Comparison of ENCODE assay signal across 18 mouse cellular contexts in the genomic region with DNA sequence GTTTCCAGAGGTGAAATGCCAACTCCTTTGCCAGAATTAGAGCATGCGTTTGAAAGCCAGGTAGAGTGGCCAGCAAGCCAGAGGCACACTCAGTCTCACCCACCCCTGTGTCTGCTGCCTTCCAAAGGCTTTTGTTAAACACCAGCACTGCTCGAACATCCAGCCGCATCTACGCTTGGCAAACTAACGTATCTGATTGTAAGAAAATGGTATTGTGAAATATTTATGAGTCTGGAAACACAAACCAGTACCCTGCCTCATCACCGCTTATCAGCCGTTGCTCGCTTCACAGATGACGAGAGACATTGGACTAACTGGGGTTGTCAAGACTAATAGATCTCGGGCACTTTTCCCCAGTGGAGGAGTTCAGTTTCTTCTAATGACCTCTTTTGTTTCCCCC.
DNase-seq lines count a peak whose midpoint lies in the region; ATAC-seq lines count a peak whose summit lies in the region.
"Had no signal": no experiment of that assay in that cellular context is flagged by ENCODE, and none has a peak within 500 bp of the region (broad histone marks: within the 10 kb centered on the region; RNA-seq: fewer than 3 reads in every experiment).

No protein-coding gene starts in this region.

- 0 out of 2 replicates have a peak, but pooled peaks cover 1% of the 10 kb centered on the region for H3K4me1 ChIP-seq in forebrain, embryonic 11.5 days (replicated peaks; ENCODE audit: control insufficient read depth, insufficient read depth, low read length)
- no peaks in the 10 kb centered on the region; the same call in 1 of the 2 replicates for H3K4me1 ChIP-seq in forebrain, embryonic 14.5 days (ENCODE audit: control insufficient read depth, insufficient read depth, low read length)
- peaks cover 7% of the 10 kb centered on the region; the same call in 1 of the 2 replicates for H3K4me1 ChIP-seq in midbrain, embryonic 12.5 days
- no peaks in the 10 kb centered on the region for H3K4me1 ChIP-seq in midbrain, embryonic 11.5 days (ENCODE audit: control insufficient read depth, insufficient read depth, low read length)
- peaks cover 4% of the 10 kb centered on the region; the same call in 1 of the 2 replicates for H3K4me1 ChIP-seq in neural tube, embryonic 14.5 days (ENCODE audit: control insufficient read depth, insufficient read depth, low read length)
- H3K4me1 ChIP-seq: embryonic facial prominence, embryonic 13.5 days; stomach, embryonic 15.5 days had no signal

- no peak overlapping the region for H3K9ac ChIP-seq in forebrain, embryonic 11.5 days (ENCODE audit: low read length)
- no peak overlapping the region for H3K9ac ChIP-seq in forebrain, embryonic 14.5 days (ENCODE audit: low read length)
- H3K9ac ChIP-seq in midbrain, embryonic 12.5 days (replicated peaks): no peak overlapping the region
- H3K9ac ChIP-seq in midbrain, embryonic 11.5 days (ENCODE audit: low read length): no peak overlapping the region
- no peak overlapping the region for H3K9ac ChIP-seq in neural tube, embryonic 14.5 days (replicated peaks; ENCODE audit: low read depth, low read length)
- H3K9ac ChIP-seq: embryonic facial prominence, embryonic 13.5 days; stomach, embryonic 15.5 days had no signal

- H3K4me3 ChIP-seq in forebrain, embryonic 11.5 days (ENCODE audit: low read depth, low read length): no peak overlapping the region
- H3K4me3 ChIP-seq in forebrain, embryonic 14.5 days (ENCODE audit: low read depth, low read length): no peak overlapping the region
- H3K4me3 ChIP-seq in midbrain, embryonic 12.5 days: no peak overlapping the region
- no peak overlapping the region for H3K4me3 ChIP-seq in midbrain, embryonic 11.5 days (ENCODE audit: low read depth, low read length)
- H3K4me3 ChIP-seq in neural tube, embryonic 14.5 days (ENCODE audit: low read depth, low read length): no peak overlapping the region
- H3K4me3 ChIP-seq: embryonic facial prominence, embryonic 13.5 days; heart, adult 2 months; stomach, embryonic 15.5 days had no signal

- H3K36me3 ChIP-seq in forebrain, embryonic 11.5 days (ENCODE audit: control insufficient read depth, insufficient read depth, low read length): no peaks in the 10 kb centered on the region
- H3K36me3 ChIP-seq in forebrain, embryonic 14.5 days (ENCODE audit: control insufficient read depth, insufficient read depth, low read length): no peaks in the 10 kb centered on the region
- no peaks in the 10 kb centered on the region for H3K36me3 ChIP-seq in midbrain, embryonic 12.5 days
- no peaks in the 10 kb centered on the region for H3K36me3 ChIP-seq in midbrain, embryonic 11.5 days (ENCODE audit: control insufficient read depth, insufficient read depth, low read length)
- H3K36me3 ChIP-seq in neural tube, embryonic 14.5 days (ENCODE audit: control insufficient read depth, insufficient read depth, low read length): no peaks in the 10 kb centered on the region
- H3K36me3 ChIP-seq: embryonic facial prominence, embryonic 13.5 days; stomach, embryonic 15.5 days had no signal

- H3K4me2 ChIP-seq in forebrain, embryonic 11.5 days (ENCODE audit: low read depth, low read length, severe bottlenecking): no peak overlapping the region
- no peak overlapping the region for H3K4me2 ChIP-seq in forebrain, embryonic 14.5 days (ENCODE audit: low read length)
- H3K4me2 ChIP-seq in midbrain, embryonic 12.5 days (replicated peaks): no peak overlapping the region
- no peak overlapping the region for H3K4me2 ChIP-seq in midbrain, embryonic 11.5 days
- H3K4me2 ChIP-seq in neural tube, embryonic 14.5 days (ENCODE audit: low read depth, low read length): no peak overlapping the region
- H3K4me2 ChIP-seq: embryonic facial prominence, embryonic 13.5 days; stomach, embryonic 15.5 days had no signal

- H3K27ac ChIP-seq in forebrain, embryonic 11.5 days (ENCODE audit: low read depth, low read length): no peak overlapping the region
- H3K27ac ChIP-seq in forebrain, embryonic 14.5 days (ENCODE audit: low read depth, low read length): no peak overlapping the region
- H3K27ac ChIP-seq in midbrain, embryonic 12.5 days (replicated peaks): no peak overlapping the region
- no peak overlapping the region for H3K27ac ChIP-seq in midbrain, embryonic 11.5 days (ENCODE audit: low read depth, low read length)
- H3K27ac ChIP-seq in neural tube, embryonic 14.5 days (ENCODE audit: low read depth, low read length): no peak overlapping the region
- H3K27ac ChIP-seq: embryonic facial prominence, embryonic 13.5 days; heart, adult 2 months; stomach, embryonic 15.5 days had no signal

- DNase-seq in forebrain, embryonic 11.5 days (ENCODE audit: low spot score): no peak
- DNase-seq in forebrain, embryonic 14.5 days (ENCODE audit: low spot score): no peak
- DNase-seq in midbrain, embryonic 11.5 days (ENCODE audit: low spot score, missing footprints): no peak
- DNase-seq in mesoderm, embryonic 11.5 days (ENCODE audit: low read depth, low spot score): peak; percentile 9
- no peak for DNase-seq in kidney, postnatal 14 days
- DNase-seq: adrenal gland, adult 2 months; cerebellum, adult 11 months; heart, adult 2 months; kidney, adult 8-10 months; kidney, postnatal 4 days; lung, adult 18-20 months; lung, postnatal 36 days; spleen, adult 18-20 months had no signal

- peak; percentile 44; the same call in 1 of the 2 replicates for ATAC-seq in forebrain, embryonic 11.5 days (replicated peaks; ENCODE audit: low FRiP score)
- ATAC-seq in forebrain, embryonic 14.5 days: no peak
- 0 out of 2 replicates have a peak, but pooled peaks have one; percentile 19 for ATAC-seq in midbrain, embryonic 12.5 days (ENCODE audit: low FRiP score, low read depth)
- ATAC-seq in midbrain, embryonic 11.5 days (ENCODE audit: low FRiP score): no peak
- ATAC-seq in neural tube, embryonic 14.5 days (ENCODE audit: low read depth): peak; percentile 60; the same call in 1 of the 2 replicates
- no peak for ATAC-seq in erythroblast, adult 5-6 weeks (replicated peaks; ENCODE audit: low FRiP score, poor library complexity, severe bottlenecking)

- H3K9me3 ChIP-seq in forebrain, embryonic 11.5 days (ENCODE audit: control insufficient read depth, low read length): no peaks in the 10 kb centered on the region
- H3K9me3 ChIP-seq in forebrain, embryonic 14.5 days (replicated peaks; ENCODE audit: control insufficient read depth, low read length): no peaks in the 10 kb centered on the region
- no peaks in the 10 kb centered on the region for H3K9me3 ChIP-seq in midbrain, embryonic 12.5 days
- no peaks in the 10 kb centered on the region for H3K9me3 ChIP-seq in midbrain, embryonic 11.5 days (ENCODE audit: control insufficient read depth, low read length)
- no peaks in the 10 kb centered on the region; the same call in 1 of the 2 replicates for H3K9me3 ChIP-seq in neural tube, embryonic 14.5 days (ENCODE audit: control insufficient read depth, low read length)
- H3K9me3 ChIP-seq: embryonic facial prominence, embryonic 13.5 days; stomach, embryonic 15.5 days had no signal

- 77% methylated on average over 10 of the region's 10 CpGs for WGBS in forebrain, embryonic 11.5 days
- WGBS in forebrain, embryonic 14.5 days: 42% methylated on average over 10 of the region's 10 CpGs
- 81% methylated on average over 10 of the region's 10 CpGs for WGBS in midbrain, embryonic 12.5 days
- 86% methylated on average over 10 of the region's 10 CpGs for WGBS in midbrain, embryonic 11.5 days
- 40% methylated on average over 10 of the region's 10 CpGs for WGBS in neural tube, embryonic 14.5 days

- no peaks in the 10 kb centered on the region for H3K27me3 ChIP-seq in forebrain, embryonic 11.5 days (ENCODE audit: control insufficient read depth, insufficient read depth, low read length)
- no peaks in the 10 kb centered on the region for H3K27me3 ChIP-seq in forebrain, embryonic 14.5 days (replicated peaks; ENCODE audit: control insufficient read depth, insufficient read depth, low read length)
- H3K27me3 ChIP-seq in midbrain, embryonic 12.5 days: no peaks in the 10 kb centered on the region
- no peaks in the 10 kb centered on the region for H3K27me3 ChIP-seq in midbrain, embryonic 11.5 days (ENCODE audit: control insufficient read depth, insufficient read depth, low read length)
- no peaks in the 10 kb centered on the region for H3K27me3 ChIP-seq in neural tube, embryonic 14.5 days (ENCODE audit: control insufficient read depth, insufficient read depth, low read length)
- H3K27me3 ChIP-seq: embryonic facial prominence, embryonic 13.5 days; stomach, embryonic 15.5 days had no signal

Comparison
In these comparisons a context has a peak if more than half of its experiments do, and no peak if none do; other contexts are left out.
1. ATAC-seq: peak in forebrain, embryonic 11.5 days (single experiment), midbrain, embryonic 12.5 days (single experiment) and neural tube, embryonic 14.5 days (single experiment); none in forebrain, embryonic 14.5 days (single experiment), midbrain, embryonic 11.5 days (single experiment) and erythroblast, adult 5-6 weeks (single experiment).